Mouse (Mus musculus) heart, adult 2 months (tissue): ENCODE data around the gene Thumpd3. TPM values are rescaled to one million over a fixed set of nuclear protein-coding genes. Genes with fewer than 3 reads are reported as not detected.

Experiments
- DNase-seq, 2 experiments: peaks; one replicate each; pipeline ENCODE4 v3.0.0; 2021
- H3K27ac ChIP-seq: fragments of 200-600 bp; 2 replicates; pipeline ENCODE4 v1.8.1; 2022
- H3K27me3 ChIP-seq: fragments of 200-500 bp; 2 replicates; pipeline ENCODE4 v1.6.1; 2012; ENCODE audit warnings: mild to moderate bottlenecking, low read length, inconsistent platforms, mixed read lengths; ENCODE audit not compliant: control insufficient read depth, insufficient read depth
- H3K36me3 ChIP-seq: fragments of 200-500 bp; 2 replicates; pipeline ENCODE4 v1.6.1; 2012; ENCODE audit warnings: low read length, inconsistent platforms; ENCODE audit not compliant: control insufficient read depth, insufficient read depth
- H3K4me1 ChIP-seq: fragments of 200-500 bp; 2 replicates; pipeline ENCODE4 v1.6.1; 2011; ENCODE audit warnings: low read length; ENCODE audit not compliant: control insufficient read depth, insufficient read depth
- H3K4me3 ChIP-seq: fragments of 200-600 bp; 2 replicates; pipeline ENCODE4 v1.8.1; 2022
- H3K79me2 ChIP-seq: fragments of 200-500 bp; replicated peaks from 2 replicates; pipeline ENCODE4 v1.6.1; 2012; ENCODE audit warnings: mild to moderate bottlenecking, inconsistent platforms, low read length, moderate library complexity, mixed read lengths; ENCODE audit not compliant: control insufficient read depth, insufficient read depth
- H3K9ac ChIP-seq: fragments of 200-500 bp; 2 replicates; pipeline ENCODE4 v1.6.1; 2012; ENCODE audit warnings: low read depth, mild to moderate bottlenecking, control low read depth, inconsistent platforms, low read length, mixed read lengths
- CTCF ChIP-seq: fragments of 200-600 bp; IDR thresholded peaks from 2 replicates; pipeline ENCODE4 v1.8.1; 2022; ENCODE audit warnings: antibody characterized with exemption, mild to moderate bottlenecking, moderate library complexity
- EP300 ChIP-seq: fragments of 200-500 bp; IDR thresholded peaks from 2 replicates; pipeline ENCODE4 v1.6.1; 2011; ENCODE audit warnings: low read depth, low read length, control low read depth; ENCODE audit not compliant: insufficient read depth
- POLR2A ChIP-seq: fragments of 200-500 bp; IDR thresholded peaks from 2 replicates; pipeline ENCODE4 v1.6.1; 2011; ENCODE audit warnings: mild to moderate bottlenecking, low read depth, low read length, control low read depth; ENCODE audit not compliant: insufficient read depth
- WGBS: fragments of 180-500 bp; shearing (Covaris S2); methylation state at CpG from one replicate; pipeline ENCODE4 v1.1.7; 2018; 5-methylcytosine and 5-hydroxymethylcytosine counted together
- intact Hi-C: fragments of 180-260 bp; cut with DNase I; formaldehyde crosslinking; loops from one replicate; pipeline ENCODE4 v1.15.1; 2025
- polyA plus RNA-seq: library from polyadenylated mRNA; depleted of rRNA; stranded (reverse); fragments of >200 nt; gene quantifications from 2 replicates; pipeline ENCODE4 v1.2.3, GENCODE M21; 2012
- total RNA-seq, 2 experiments: library from RNA; stranded (reverse); gene quantifications; 2 replicates each; pipeline ENCODE4 v1.2.3; 2021

Thumpd3 gene
- total and polyA plus RNA-seq, 3 experiments = 5.0 to 19.9 (median 17.5) TPM

DNA sequence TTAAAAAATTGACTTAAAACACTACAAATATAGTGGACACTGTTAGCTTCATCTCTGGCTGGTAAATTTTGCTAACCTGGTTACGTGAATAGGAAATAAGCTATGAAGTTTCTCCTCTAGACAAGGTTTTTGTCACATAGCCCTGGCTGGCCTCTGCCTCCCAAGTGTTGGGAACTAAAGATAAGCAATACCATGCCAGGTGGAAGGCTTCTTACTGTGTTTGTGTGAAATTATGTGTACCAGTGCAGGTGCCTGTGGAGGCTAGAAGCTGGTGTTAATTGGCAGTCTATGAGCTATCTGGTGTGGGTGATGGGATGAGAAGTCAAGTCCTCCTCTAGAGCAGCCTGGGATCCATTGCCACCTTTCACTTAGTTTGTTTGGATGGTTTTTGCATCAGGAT, 23.1 kb downstream of the Thumpd3 start:
- DNase-seq = no peak
- Histone ChIP-seq H3K4me1 (peaks cover 5% of the 10 kb centered on the region), H3K36me3 (peaks cover 55% of the 10 kb centered on the region), H3K27me3 (no peaks in the 10 kb centered on the region), H3K9ac (no peak overlapping the region), H3K79me2 (peaks cover 1% of the 10 kb centered on the region; the same call in 1 of the 2 replicates), H3K4me3 (no peak overlapping the region), H3K27ac (no peak overlapping the region)
- TF ChIP-seq EP300 (no peak), POLR2A (no peak), CTCF (no peak)
- intact Hi-C loops = no loop called here
- 90% methylated on average over 1 of the region's 1 CpGs for WGBS

DNA sequence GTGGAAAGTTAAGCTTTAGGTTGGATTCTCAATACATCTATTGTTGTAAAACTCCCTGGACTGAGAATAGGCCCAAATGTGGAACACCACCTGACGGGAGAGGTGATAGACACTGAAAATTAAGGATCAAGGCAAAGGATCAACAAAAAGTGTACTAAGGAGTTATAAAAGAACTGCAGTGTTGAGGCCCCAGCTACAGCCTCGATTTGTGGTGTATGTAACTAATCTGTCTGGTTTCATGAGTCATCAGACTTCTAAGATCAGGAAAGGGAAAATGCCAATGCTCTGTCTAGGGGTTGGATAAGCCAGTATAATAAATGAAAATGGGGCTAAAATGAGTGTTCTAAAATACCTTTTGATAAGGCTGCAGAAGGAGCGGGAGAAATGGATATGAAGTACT, 29.2 kb downstream of the Thumpd3 start:
- intact Hi-C loops = no loop called here
- H3K9ac ChIP-seq = no peak overlapping the region
- TF ChIP-seq CTCF = no peak
- TF ChIP-seq POLR2A = no peak
- TF ChIP-seq EP300 = no peak
- 12% methylated on average over 3 of the region's 3 CpGs for WGBS
- DNase-seq = no peak
- peaks cover 42% of the 10 kb centered on the region for H3K36me3 ChIP-seq
- H3K27ac ChIP-seq = peak overlapping the region; percentile 100
- no peaks in the 10 kb centered on the region for H3K27me3 ChIP-seq
- peaks cover 4% of the 10 kb centered on the region for H3K79me2 ChIP-seq
- peaks cover 5% of the 10 kb centered on the region for H3K4me1 ChIP-seq
- peak overlapping the region; percentile 97 for H3K4me3 ChIP-seq

DNA sequence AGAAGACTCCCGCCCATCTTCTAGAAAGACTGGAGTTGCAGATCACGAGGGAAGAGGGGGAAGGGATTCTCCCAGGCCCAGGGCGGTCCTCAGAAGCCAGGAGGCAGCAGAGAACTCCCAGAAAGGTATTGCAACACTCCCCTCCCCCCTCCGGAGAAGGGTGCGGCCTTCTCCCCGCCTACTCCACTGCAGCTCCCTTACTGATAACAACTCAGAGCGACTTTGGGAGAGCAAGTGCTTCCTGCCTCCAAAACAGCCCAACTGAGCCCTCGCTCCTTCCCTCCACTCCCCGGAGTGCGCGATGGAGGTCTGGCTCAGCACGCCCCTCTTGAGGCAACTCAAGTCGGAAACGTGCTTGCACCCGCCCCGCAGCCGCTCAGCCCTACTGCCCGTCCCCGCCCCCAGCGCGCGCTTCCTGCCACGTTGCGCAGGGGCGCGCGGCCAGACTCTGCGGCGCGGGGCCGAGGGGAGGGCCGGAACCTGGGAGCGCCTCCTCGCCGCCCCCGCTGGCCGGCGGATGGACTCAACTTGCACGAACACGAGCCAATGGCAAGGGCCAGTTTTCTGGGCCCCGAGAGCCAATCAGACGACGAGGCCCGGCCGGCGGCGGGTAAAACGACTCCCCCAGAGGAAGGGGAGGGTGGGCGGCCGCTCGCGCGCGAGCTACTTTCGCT, 30.1 kb downstream of the Thumpd3 start:
- WGBS = under 1% methylated on average over 55 of the region's 55 CpGs
- peak overlapping the region; percentile 69 for H3K9ac ChIP-seq
- intact Hi-C loops = loop anchor here (1.0 kb wide), 1 partner anchor 30 kb away; the partner anchor contains the start of gene Thumpd3
- H3K36me3 ChIP-seq = peaks cover 42% of the 10 kb centered on the region
- no peaks in the 10 kb centered on the region for H3K27me3 ChIP-seq
- H3K4me3 ChIP-seq = peak overlapping the region; percentile 97
- H3K79me2 ChIP-seq = peaks cover 3% of the 10 kb centered on the region
- DNase-seq = peak; percentile 98 to 99
- peaks cover 5% of the 10 kb centered on the region for H3K4me1 ChIP-seq
- peak overlapping the region; percentile 100 for H3K27ac ChIP-seq
- TF ChIP-seq EP300 (peak; percentile 80), CTCF (peak; percentile 74), POLR2A (peak; percentile 75)

DNA sequence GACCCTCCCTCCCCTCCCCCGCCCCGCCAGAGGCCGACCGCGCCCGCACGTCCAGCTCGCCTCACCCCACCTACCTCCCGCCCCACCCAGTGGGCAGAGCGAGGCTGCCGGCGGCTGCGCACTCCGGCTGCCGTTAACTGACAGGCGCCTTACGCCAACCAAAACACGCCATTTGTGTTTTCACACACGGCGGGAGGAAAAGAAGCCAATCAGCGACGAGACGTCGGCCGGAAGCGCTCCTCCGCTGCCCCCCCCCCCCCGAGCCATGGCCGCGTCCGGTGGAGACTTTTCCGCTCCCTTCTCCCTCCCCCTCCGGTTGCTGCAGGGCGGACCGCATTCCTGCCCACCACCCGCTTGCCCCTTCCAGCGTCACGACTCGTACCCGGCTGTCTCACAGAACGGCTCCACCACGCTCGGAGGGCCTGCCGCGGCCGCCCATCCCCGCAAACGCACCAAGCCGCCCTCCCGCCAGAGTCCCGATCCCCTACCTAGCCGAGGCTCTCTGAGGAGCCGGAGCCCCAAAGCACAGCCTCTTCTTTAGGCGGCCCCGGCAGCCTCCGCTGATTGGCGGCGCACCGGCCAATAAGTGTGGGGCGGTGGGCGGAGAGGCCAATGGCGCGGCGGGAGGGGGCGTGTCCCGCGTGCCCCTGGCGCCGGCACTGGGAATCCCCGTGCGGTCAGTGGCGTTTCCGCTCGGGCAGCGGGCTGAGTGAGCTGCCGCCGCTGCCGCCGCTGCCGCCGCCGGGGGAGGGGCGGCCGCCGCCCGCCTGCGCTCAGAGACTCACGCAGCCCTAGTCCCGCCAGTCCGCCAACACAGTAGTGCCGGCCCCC, 30.9 kb downstream of the Thumpd3 start, which contains the start of gene Setd5:
TSS of gene Setd5 (plus strand) at position 680 of the 831 bp plus-strand sequence.
- peaks cover 8% of the 10 kb centered on the region for H3K4me1 ChIP-seq
- peaks cover 2% of the 10 kb centered on the region for H3K79me2 ChIP-seq
- H3K4me3 ChIP-seq = peak within 1 kb of the TSS; percentile 97
- no peaks in the 10 kb centered on the region for H3K27me3 ChIP-seq
- peak; percentile 68; the same call in 1 of the 2 replicates for TF ChIP-seq EP300
- peak; percentile 96 for TF ChIP-seq POLR2A
- no peak for TF ChIP-seq CTCF
- WGBS = under 1% methylated on average over 79 of the region's 91 CpGs
- intact Hi-C loops = loop anchor here (1.0 kb wide), 1 partner anchor 31 kb away; the partner anchor contains the start of gene Thumpd3
- H3K36me3 ChIP-seq = peaks cover 41% of the 10 kb centered on the region
- DNase-seq = peak; percentile 99 to 100
- peak within 1 kb of the TSS; percentile 99 for H3K9ac ChIP-seq
- peak within 1 kb of the TSS; percentile 100 for H3K27ac ChIP-seq

DNA sequence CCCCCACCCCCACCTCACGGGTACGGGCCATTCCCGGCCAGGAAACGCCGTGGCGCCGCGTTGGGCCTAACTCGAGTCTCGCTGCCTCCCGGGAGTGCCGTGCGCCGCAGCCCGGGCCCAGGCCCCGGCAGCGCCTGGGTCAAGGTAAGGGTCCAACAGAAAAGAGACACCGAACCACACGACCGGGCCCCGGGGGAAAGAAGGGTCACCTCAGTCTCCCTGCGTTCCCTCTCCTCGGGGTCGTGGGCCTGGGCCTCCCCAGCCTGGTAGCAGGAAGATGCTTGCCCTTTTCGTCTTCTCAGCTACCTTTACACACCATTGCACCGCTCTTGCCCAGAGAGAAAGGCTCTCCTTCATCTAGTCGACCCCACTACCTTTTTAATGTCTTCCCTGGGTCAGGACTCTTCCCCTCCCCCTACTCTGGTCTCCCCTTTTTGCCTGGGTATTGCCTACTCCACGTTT, 31.6 kb downstream of the Thumpd3 start:
- no peaks in the 10 kb centered on the region for H3K27me3 ChIP-seq
- no peak for TF ChIP-seq EP300
- TF ChIP-seq POLR2A = no peak
- TF ChIP-seq CTCF = no peak
- H3K36me3 ChIP-seq = peaks cover 43% of the 10 kb centered on the region
- WGBS = under 1% methylated on average over 28 of the region's 28 CpGs
- no peak for DNase-seq
- peak overlapping the region; percentile 97 for H3K4me3 ChIP-seq
- H3K27ac ChIP-seq = peak overlapping the region; percentile 100
- H3K79me2 ChIP-seq = peaks cover 5% of the 10 kb centered on the region
- peaks cover 13% of the 10 kb centered on the region for H3K4me1 ChIP-seq
- H3K9ac ChIP-seq = peak overlapping the region; percentile 99
- intact Hi-C loops = loop anchor here (2.0 kb wide), 1 partner anchor 21 kb away; no protein-coding TSS in a partner anchor
